Mouse (Mus musculus): Measurements from ENCODE around the gene Mid1.

DNA sequence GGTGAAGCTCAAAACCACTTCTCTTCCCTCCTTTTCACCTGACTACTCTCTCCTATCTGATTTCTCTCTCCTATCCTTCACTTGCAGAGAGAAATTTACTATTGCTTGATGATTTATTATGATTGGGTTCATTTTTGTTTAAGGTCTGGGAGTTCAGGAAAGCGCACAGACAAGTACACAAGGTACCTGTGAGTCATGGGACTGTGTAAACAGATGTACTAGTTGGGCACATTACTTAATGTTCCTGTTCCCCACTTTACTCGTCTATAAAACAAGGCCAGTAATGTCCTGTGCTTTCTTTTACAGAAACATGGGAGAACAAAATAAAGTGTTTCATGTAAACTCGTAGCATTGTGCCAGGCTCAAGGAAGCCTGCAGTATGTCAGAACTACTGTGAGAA lies 248.2 kb downstream of the Mid1 start:
- TF ChIP-seq CTCF (IDR thresholded peaks at IDR 0.05) (no peak), EP300 (IDR thresholded peaks at IDR 0.05) (peak; percentile 56)
